Mouse (Mus musculus) cerebral cortex, adult 2 months (tissue): Measurements from ENCODE around the gene Izumo1.

ENCODE experiments used
- WGBS: fragments of 180-500 bp; shearing (Covaris S2); methylation state at CpG from one replicate; pipeline ENCODE4 v1.1.7; 2018; 5-methylcytosine and 5-hydroxymethylcytosine counted together

Gene Izumo1

GRCm38 (mm10) chr7:45621443-45621842, at the start of gene Izumo1:
Gene Izumo1 (plus strand): TSS chr7:45621811.
- WGBS: 37% methylated on average over 9 of the region's 9 CpGs

DNA sequence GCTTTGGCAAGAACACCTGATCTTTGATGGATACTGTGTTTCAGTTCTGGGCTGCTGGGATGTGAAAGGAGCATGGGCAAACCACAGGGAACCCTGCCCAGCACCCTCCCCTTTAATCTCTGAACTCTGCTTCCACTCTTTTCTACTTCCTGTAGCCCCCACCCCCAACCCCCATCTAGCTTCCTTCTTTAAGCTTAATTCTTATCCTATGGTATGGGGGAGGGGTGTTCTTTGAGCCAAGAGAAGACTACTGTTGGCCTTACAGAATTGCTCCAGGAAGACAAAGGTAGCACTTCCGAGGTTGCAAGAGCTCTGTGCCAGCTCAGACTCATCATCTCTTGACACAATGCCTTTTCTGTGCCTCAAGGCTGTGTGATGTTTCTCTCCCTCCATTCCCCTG, 49.6 kb upstream of the Izumo1 start:
- 55% methylated on average over 1 of the region's 1 CpGs for WGBS

- 81% methylated on average over 8 of the region's 8 CpGs for WGBS
Observed at GRCm38 (mm10) chr7:45573954-45574353, 47.7 kb upstream of the Izumo1 start.

- 91% methylated on average over 15 of the region's 15 CpGs for WGBS
Observed at GRCm38 (mm10) chr7:45574472-45575379, 46.9 kb upstream of the Izumo1 start.

DNA sequence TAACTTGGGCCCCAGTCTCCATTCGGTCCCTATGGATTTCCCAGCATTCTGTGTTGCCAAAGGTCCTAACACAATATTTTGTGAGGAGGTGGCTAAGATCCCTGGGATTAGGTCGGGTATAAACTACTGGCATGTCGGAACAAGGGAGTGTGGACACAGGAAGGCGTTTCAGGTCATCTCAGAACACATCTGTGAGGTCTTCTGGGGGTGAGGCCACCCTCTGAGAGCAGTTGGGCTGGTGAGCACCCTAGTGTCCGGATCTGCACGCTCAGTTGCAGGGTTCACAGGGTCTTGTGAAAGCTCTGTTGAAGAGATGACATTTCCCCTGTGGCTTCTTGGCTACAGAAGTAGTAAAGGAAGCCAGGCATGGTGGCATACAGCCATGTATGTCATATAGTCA, 35.7 kb upstream of the Izumo1 start:
- 91% methylated on average over 6 of the region's 6 CpGs for WGBS

DNA sequence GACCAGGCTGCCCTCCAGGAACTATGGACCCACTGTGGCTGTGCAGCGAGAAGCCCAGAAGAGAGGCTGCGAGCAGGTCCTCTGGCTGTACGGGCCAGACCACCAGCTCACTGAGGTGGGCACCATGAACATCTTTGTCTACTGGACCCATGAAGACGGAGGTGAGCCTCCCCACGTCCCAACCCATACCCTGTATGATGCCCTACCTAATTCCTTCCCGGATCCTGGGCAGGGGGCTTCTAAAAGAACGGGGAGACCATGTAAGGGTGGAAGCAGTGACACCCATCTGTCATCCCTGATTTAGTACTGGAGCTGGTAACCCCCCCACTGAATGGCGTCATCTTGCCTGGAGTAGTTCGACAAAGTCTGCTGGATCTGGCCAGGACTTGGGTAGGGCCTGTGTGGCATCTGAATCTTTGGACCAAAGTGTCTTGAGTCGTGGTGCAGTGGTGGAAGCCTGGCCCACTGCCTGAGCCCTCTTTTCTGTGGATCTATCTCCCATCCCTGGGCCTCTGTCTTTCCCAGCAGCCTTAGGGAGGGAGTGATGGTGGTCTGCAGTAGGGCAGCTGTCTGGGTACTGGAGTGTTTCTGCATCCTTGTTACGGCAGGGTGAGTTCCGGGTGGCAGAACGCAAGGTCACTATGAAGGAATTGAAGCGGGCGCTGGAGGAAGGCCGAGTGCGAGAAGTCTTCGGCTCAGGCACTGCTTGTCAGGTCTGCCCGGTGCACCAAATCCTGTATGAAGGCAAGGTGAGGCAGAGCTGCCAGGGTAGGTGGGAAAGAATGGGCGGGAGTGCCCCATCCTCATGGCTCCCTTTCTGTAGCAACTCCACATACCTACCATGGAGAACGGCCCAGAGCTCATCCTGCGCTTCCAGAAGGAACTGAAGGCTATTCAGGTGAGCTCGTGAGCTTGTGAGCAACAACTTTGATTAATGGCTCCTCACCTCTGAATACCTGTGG, 33.7 kb upstream of the Izumo1 start:
- WGBS: 95% methylated on average over 23 of the region's 23 CpGs

DNA sequence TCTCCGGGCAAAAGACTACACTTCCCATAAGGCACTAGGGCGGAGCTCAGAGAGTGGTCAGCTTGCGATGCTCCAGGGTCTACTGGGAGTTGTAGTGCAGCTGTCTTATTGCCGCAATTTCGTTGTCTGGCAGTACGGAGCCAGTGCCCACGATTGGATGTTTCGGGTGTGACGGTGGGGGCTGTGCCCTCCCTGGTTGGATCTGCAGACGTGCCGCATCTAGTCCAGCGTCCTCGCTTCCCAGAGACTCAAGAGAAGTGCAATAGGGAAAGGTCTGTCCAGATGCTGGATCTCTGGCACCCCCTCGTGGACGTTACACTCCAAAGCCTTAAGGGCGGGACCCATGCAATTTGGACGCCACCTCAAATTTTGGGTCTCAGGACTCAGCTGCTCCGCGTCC, 32.4 kb upstream of the Izumo1 start:
- under 1% methylated on average over 19 of the region's 19 CpGs for whole genome bisulfite sequencing

GRCm38 (mm10) chr7:45589898-45590297, 31.7 kb upstream of the Izumo1 start:
- 94% methylated on average over 5 of the region's 5 CpGs for WGBS

DNA sequence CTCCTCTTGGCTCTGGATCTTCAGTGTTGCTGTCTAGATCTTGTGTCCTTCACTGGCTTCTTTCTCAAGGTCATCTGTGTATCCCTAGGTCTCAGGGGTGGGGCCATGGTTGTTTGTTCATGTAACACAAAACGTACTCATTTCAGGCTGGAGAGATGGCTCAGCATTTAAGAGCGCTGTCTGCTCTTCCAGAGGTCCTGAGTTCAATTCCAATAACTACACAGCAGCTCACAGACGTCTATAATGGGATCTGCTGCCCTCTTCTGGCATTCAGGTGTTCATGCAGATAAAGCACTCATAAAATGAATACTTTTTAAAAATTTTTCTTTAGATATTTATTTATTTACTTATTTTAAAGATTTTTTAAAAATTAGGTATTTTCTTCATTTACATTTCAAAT, 30.7 kb upstream of the Izumo1 start:
- 64% methylated on average over 3 of the region's 3 CpGs for WGBS

GRCm38 (mm10) chr7:45591880-45592279, 29.7 kb upstream of the Izumo1 start:
- WGBS: 86% methylated on average over 7 of the region's 7 CpGs

DNA sequence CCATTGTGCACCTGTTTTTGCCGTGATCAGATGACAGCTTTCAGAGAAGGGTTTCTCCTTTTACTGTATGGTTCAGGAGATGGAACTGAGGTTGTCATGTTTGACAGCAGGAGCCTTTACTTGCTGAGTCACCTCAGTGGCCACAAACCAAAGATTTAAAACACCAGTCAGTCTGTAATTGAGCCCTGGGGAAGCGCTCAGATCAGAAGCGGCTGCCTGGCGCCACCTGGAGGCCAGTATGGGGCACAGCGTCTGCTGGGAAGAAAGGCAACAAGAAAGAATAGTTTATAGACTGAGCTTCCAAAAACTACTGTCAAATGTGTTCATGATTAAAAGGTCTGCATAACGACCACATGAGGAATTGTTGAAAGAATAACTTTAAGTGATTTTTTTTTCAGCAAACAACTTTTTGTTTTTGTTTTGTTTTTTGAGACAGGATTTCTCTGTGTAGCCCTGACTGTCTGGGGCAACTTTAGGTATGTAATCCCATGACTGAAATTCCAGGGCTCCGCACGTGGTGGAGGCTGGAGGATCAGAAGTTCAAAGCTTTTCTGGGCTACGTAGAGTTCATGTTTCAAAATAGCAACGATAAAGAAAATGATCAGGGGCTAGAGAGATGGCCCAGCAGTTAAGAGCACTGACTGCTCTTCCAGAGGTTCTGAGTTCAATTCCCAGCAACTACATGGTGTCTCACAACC, 28.3 kb upstream of the Izumo1 start:
- 23% methylated on average over 10 of the region's 10 CpGs for WGBS

DNA sequence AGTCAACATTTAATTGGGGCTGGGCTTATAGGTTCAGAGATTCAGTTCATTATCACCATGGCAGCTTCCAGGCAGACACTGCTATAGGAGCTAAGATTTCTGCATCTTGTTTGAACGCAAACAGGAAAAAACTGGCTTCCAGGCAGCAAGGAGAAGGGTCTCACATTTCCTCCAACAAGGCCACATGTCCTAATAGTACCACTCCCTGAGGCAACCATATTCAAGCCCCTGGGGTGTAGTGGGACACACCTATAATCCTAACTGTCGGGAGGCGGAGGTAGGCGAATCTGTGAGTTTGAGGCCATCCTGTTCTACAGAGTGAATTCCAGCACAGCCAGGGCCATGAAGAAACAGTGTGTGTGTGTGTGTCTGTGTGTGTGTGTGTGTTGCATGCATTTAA, 26.4 kb upstream of the Izumo1 start:
- 87% methylated on average over 4 of the region's 4 CpGs for WGBS

- WGBS: 94% methylated on average over 1 of the region's 1 CpGs
Observed at GRCm38 (mm10) chr7:45596107-45596506, 25.5 kb upstream of the Izumo1 start.

DNA sequence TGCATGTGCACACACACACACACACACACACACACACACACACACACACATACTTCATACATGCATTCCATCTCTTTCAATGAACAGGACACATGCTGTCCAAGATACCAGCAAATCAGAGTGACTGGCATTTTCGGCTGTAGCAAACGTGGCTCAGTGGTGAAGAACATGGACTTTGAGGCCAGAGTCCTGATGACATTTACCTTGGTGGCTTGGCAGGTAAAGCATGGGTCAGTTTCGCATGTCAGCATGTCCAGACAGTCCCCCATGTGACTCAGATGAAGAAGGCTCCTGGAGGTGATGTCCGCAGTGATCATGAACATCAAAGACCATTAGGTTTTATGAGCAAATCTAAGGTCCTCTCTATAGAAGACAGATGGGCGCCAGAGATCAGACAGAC, 24.6 kb upstream of the Izumo1 start:
- WGBS: 94% methylated on average over 5 of the region's 5 CpGs

DNA sequence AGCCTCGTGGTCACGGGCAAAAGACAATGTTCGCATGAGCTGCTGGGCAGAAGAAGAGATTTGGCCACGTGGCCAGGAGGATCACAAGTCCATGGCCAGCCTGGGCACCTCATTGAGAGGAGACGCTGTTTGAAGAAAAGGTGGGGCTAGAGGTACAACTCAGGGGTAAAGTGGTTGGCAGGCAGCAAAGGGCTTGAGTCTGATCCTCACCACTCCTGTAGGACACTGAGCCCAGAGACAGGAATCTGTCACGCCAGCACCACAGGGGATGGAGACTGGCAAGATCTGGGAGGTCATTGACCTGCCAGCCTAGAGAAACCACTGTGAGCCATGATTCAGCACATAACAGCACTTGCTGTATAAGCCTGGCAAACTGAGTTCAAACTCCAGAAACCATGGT, 24.1 kb upstream of the Izumo1 start:
- 91% methylated on average over 6 of the region's 6 CpGs for WGBS

GRCm38 (mm10) chr7:45598960-45599879, 22.4 kb upstream of the Izumo1 start:
- WGBS: 75% methylated on average over 18 of the region's 18 CpGs

GRCm38 (mm10) chr7:45605704-45606289, 15.8 kb upstream of the Izumo1 start:
- 82% methylated on average over 9 of the region's 9 CpGs for WGBS

DNA sequence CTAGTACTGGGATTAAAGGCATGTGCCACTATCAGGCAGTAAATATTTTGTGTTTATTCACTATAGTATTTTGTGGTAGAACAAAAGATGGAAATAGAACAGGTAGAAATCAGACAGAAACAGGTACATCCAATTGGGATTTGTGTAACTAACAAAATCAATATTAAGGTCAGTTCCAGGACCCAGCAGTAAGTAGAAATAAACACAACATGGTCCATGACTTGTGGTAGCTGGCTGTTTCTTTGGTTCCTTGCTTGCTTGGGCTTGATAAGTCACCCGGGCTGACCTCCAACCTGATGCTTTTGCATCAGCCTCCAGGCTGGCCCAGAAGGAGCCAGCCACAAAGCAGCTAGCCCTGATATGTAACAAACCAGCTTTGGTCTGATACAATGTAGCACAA, 12.1 kb upstream of the Izumo1 start:
- 88% methylated on average over 1 of the region's 1 CpGs for WGBS

DNA sequence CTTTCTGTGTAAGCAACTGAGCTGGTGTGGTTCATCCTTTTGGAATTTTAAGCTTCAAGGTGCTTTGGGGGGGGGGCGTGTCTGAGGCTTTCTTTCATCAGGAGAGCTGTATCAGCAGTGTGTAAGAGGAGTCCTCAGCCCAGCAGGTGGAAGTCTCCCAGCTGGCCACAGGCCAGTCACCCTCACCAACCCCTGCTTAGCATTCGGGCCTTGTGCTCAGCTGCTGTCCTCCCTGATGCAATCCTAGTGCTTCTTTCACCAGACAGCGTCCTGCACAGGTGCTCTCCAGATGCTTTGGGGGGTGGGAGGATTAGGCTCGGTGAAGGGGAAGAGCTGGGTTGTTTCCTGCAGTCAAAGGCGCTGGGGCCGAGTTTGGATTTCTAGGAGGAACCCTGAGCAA, 5.3 kb upstream of the Izumo1 start:
- 53% methylated on average over 6 of the region's 6 CpGs for WGBS

DNA sequence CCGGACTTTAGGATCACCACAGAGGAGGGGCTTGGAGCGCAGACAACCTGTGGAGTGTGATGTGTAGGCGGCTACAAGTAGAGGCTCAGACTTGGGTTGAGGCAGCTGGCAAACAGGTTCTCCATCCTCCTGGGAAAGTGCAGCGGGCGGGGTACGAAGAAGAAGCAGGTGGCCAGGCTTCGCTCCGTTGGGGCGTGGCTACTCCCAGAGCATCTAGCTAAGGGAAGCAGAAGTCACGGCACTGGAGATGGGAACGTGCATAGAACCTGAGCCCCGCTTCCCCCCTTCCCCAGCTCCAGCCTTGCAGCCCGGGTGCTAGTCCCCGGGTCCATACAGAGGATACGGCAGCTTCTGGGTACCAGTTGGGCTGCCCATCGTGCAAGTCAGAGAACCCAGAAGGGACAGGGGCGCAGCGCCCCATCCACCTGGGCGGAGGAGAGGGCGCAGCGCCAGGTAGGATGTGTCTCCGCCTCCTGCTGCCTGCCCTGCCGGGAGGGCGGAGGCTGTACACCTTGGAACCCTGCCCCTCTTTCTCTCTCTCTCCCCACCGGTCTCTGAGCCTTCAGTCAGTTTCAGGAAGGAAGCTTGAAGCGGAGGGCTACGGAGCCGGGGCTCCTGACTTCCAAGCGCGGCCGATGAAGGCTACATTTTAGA, 4.4 kb upstream of the Izumo1 start, which contains the start of gene Fut1:
Gene Fut1 (plus strand): TSS at position 248 of the 654 bp plus-strand sequence.
- WGBS: 8% methylated on average over 31 of the region's 31 CpGs
